In the genomic region with DNA sequence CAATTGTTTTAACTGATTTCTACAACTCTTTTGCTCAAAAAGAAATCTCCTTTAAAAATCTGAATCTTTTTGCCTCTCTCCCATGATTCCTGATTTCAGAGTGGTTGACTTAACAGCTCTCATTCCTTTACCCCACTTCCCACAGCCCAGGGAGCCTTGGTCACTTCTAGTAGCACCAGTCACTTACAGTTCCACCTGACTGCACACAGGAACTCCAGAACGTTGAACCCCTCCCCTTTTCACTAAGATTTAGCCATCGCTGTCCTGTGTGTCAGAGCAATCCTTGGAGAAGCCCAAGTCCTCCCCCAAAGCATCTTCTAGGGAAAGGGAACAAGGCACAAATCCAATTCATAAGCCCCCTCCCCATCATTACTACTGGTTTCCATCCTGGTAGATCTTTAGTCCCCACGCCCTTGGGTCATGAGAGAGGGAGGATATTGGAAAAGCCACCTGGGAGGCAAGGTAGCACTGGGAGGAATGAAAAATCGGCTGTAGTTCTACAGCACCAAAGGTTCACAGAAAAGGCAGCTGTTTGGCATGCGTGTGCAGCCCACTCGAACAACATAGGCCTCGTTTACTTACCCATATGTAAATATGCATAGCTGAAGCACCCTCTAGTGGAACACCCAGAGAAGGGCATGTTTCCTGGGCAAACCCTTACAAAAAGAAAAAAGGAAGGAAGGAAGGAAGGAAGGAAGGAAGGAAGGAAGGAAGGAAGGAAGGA, we compare ENCODE assay signal across 8 mouse cellular contexts.
A peak's percentile ranks its signal among the peaks of the same experiment; 100 is the strongest.
DNase-seq lines count a peak whose midpoint lies in the region; ATAC-seq and TF ChIP-seq lines count a peak whose summit lies in the region.

No protein-coding gene starts in this region.

- H3K27ac ChIP-seq in kidney, adult 2 months (ENCODE audit: insufficient read depth, low read depth, low read length), result no peak overlapping the region
- no peak overlapping the region for H3K27ac ChIP-seq in midbrain, embryonic 11.5 days (ENCODE audit: low read depth, low read length)

- TF ChIP-seq CTCF in kidney, adult 2 months (conservative IDR thresholded peaks at IDR 0.05; ENCODE audit: insufficient read depth, insufficient read length, low read depth, low read length), result peak; percentile 51

- peaks cover 2% of the 10 kb centered on the region; the same call in 1 of the 2 replicates for H3K4me1 ChIP-seq in kidney, adult 2 months (ENCODE audit: control insufficient read depth, insufficient read depth, low read length)
- H3K4me1 ChIP-seq in midbrain, embryonic 11.5 days (ENCODE audit: control insufficient read depth, insufficient read depth, low read length), result no peaks in the 10 kb centered on the region

- DNase-seq in layer of hippocampus, adult 11-12 months (ENCODE audit: low spot score), result peak; percentile 30
- DNase-seq in layer of hippocampus, postnatal 25 days (ENCODE audit: extremely low spot score in 1 of 2, low spot score in 1 of 2), result no peak
- DNase-seq in NIH3T3 (ENCODE audit: low read depth), result peak; percentile 56
- peak; percentile 67 for DNase-seq in embryo, embryonic 10.5 days (ENCODE audit: low spot score)
- DNase-seq in kidney, adult 2 months, result peak; percentile 47
- DNase-seq in midbrain, embryonic 11.5 days (ENCODE audit: low spot score, missing footprints), result peak; percentile 88
- DNase-seq in thymus, postnatal 4 days, result no peak

- TF ChIP-seq POLR2A in kidney, adult 2 months (IDR thresholded peaks at IDR 0.05; ENCODE audit: low read depth, low read length), result no peak

- no peak overlapping the region for H3K9ac ChIP-seq in midbrain, embryonic 11.5 days (ENCODE audit: low read length)

- H3K36me3 ChIP-seq in kidney, adult 2 months (ENCODE audit: control insufficient read depth, insufficient read depth, low read length), result no peaks in the 10 kb centered on the region
- no peaks in the 10 kb centered on the region for H3K36me3 ChIP-seq in midbrain, embryonic 11.5 days (ENCODE audit: control insufficient read depth, insufficient read depth, low read length)

- no peaks in the 10 kb centered on the region for H3K9me3 ChIP-seq in midbrain, embryonic 11.5 days (ENCODE audit: control insufficient read depth, low read length)

- no peak for ATAC-seq in midbrain, embryonic 11.5 days (ENCODE audit: low FRiP score)
- no peak for ATAC-seq in erythroblast, adult 5-6 weeks (replicated peaks; ENCODE audit: low FRiP score, poor library complexity, severe bottlenecking)

- no peak overlapping the region for H3K4me2 ChIP-seq in midbrain, embryonic 11.5 days

- 21% methylated on average over 7 of the region's 7 CpGs for WGBS in kidney, adult 2 months
- WGBS in midbrain, embryonic 11.5 days, result 37% methylated on average over 7 of the region's 7 CpGs

- H3K27me3 ChIP-seq in kidney, adult 2 months (replicated peaks; ENCODE audit: control insufficient read depth, insufficient read depth, low read length), result no peaks in the 10 kb centered on the region
- no peaks in the 10 kb centered on the region for H3K27me3 ChIP-seq in midbrain, embryonic 11.5 days (ENCODE audit: control insufficient read depth, insufficient read depth, low read length)

- no peak overlapping the region for H3K4me3 ChIP-seq in kidney, adult 2 months (ENCODE audit: insufficient read depth, low read depth, low read length)
- no peak overlapping the region for H3K4me3 ChIP-seq in midbrain, embryonic 11.5 days (ENCODE audit: low read depth, low read length)

Comparison
In these comparisons a context has a peak if more than half of its experiments do, and no peak if none do; other contexts are left out.
1. DNase-seq: peak in layer of hippocampus, adult 11-12 months (single experiment), NIH3T3 (single experiment), embryo, embryonic 10.5 days (single experiment), kidney, adult 2 months (single experiment) and midbrain, embryonic 11.5 days (single experiment); none in layer of hippocampus, postnatal 25 days (0 of 2) and thymus, postnatal 4 days (single experiment).